Mouse (Mus musculus) right cerebral cortex, postnatal 36 days (tissue): ENCODE results near the gene Tnip3.

Experiments used
- DNase-seq, 2 experiments: peaks; one replicate each; pipeline ENCODE4 v3.0.0; 2022; ENCODE audit warnings: low spot score in 2 of 2, mixed read lengths in 1 of 2

Gene Tnip3

DNA sequence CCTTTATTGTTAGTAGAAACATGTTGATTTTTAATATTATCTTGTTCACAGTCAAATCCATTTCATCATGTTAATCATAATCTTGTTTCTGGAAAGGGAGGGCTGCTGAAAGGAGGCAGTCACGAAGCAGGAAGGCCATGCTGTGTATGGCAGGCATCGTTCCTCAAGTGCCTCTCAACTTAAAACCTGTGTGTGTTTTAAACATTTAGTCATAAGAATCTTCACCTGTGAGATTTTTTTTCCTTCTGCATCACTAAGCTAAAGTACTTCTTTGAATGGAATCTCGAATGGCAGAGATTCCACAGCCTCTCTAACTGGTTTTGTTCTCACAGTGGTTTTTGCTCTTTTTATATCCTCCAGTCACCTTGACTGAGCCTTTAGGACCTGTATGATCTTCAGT lies 121.3 kb downstream of the Tnip3 start:
- DNase-seq = no peak

DNA sequence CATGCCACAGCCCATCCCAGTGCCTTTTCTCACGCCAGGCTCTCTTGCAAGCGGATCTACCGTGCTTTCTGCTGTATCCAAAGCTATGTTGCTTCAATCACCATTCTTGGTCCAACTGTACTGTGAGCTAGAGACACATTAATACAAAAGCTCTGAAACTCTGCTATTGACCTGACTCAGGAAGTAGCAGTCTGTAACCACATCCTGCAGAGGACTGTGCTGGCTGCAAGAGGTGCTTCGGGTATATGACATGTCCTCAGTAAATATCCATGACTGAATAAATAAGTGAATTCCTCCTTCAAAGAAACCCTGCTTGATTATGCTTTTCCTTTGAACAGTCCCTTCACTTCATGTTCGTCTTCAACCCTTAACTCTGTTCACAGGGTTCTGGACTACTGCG lies 122.6 kb downstream of the Tnip3 start:
- DNase-seq = no peak

DNA sequence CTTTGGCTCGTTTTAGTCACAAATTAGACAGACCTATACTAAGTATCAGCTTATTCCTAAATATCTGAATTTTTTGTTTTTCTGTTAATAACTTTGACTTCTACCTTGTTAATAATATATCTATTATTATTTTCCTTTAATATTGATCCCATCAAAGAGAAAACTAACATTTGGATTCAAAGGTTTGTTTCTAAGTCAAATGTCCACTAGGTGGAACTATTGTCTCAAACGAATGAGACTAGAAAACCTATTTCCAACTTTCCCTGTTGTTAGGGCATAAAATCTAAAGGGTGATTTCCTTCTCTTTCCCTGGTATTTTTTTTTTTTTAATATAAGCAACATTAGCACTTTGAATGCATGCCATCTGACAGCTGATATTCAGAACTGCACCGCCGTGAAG lies 126.3 kb downstream of the Tnip3 start:
- no peak for DNase-seq

DNA sequence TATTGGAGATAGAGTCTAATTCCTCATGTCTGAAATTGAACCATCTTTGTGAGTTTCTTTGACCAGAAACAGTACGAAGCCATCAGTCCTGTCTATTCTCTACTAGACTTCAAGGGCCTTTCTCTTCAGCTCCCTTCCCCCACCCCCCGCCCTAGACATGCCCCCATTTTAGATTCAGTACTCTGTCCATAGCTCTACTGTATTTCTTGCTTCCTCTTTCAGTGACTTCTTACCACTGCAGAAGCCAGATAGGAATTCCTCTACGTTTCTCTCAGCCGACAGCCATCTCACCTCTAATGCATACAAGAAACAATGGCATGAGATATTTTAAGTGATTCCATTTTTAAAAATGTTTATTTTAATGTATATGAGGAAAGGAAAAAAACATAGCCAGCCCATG lies 136.2 kb downstream of the Tnip3 start:
- no peak for DNase-seq

DNA sequence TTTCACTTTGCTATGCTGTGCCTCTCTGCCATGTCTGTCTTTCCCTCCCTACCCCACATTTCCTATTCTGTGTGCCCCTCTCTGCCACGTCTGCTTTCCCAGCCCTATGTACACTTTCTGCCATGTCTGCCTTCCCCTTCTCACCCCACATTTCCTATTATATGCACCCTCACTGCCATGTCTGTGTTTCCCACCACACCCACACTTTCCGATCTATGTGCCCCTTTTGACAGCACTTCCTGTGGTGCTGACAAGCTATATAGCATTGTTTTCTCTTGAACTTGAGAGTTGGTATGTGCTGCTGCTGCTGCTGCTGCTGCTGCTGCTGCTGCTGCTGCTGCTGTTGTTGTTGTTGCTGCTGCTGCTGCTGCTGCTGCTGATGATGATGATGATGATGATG lies 136.9 kb downstream of the Tnip3 start:
- DNase-seq = no peak

DNA sequence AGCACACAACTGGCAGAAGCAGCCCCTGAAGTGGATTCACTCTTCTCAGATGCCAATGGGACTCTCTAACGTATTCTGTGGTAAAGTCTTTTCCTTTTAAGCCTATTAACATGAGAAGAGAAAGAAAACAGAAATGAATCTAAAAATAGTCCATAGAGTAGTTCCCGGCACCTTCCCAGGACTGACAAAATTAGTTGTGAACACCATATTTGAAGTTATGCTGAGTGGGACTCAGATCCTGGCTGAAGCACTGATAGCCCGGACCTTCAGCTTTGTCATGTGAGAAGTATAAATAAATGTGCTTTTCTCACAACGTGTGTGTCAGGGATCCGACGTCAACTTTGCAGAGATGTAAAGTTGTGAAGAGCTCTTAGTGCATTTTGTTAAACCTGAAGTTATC lies 138.9 kb downstream of the Tnip3 start:
- no peak for DNase-seq

DNA sequence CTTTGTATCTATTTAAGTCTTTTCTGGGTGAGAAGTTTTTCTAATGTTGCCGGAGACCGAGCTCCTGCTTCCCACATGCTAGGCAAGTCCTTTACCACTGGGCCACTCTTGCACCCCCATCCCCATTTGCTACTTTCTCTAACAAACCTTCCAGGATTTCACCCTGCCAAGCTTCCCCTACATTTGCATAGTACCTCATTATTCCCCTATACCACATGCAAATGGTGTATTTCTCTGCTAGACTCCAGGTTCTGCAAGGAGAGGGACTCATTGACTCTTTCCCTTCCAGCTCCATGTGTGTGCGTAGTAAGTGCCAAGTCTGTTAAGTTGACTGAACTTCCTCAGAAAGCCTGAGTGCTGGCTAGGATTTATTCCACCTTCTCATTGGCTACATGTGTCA lies 141.2 kb downstream of the Tnip3 start:
- no peak for DNase-seq

DNA sequence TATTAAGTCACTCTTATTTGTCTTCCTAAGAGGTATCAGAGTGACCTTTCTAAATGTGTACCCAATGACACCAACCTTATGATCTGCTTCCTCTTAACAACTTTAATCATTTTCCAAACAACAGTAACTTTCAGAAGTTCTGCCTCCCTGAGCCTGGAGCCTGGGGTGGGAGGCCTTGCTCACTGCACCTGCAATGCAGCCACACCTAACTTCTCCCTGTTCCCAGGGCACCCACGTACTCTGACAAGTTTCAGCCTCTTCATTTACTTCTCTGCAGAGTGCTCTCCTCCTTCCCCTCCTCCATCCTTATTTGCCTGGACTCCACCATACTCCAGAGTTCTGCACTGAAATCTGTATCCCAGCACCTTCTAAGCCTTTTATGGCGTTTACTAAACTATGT lies 144.9 kb downstream of the Tnip3 start:
- no peak for DNase-seq

DNA sequence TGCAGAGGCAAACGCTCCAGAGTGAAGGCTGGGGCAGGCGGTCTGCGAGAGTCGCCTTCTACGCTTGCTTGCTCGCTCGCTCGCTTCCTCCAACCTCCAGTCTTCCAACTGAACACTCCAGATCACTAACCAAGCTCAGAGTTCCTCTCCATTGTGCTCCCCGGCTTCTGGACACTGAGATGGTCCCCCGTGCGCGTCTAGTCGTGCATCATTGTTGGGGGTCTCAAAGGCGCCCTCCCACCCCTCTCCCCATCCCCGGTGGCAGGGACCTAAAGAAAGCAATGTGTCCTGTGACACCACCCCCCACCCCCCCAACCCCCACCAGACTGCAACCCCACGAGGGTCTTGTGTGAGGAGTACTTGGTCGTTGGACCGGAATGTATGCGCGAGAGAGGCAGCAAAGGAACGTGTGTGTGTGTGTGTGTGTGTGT lies 145.9 kb downstream of the Tnip3 start:
- no peak for DNase-seq

DNA sequence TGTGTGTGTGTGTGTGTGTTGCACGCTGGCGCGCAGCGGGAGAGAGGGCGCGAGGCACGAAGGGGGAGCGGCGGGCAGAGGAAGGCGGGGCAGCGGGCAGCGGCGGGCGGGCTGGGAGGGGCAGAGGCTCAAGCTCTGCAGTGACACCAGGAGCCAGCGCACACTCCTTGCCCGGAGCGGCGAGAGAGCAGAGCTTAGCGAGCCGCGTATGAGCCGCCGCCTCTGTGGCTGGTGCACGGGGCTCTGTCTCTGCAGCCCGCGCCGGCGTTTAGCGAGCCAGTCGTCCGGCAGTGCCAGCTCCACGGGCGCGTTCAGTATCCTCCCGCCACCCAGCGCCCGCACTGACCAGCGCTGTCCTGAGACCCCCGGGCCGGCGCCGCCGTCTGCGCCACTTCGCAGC lies 146.3 kb downstream of the Tnip3 start, which contains the start of gene Ndnf:
Gene Ndnf, plus strand, starts transcription at position 140 of the 400 bp plus-strand sequence.
- DNase-seq = peak in 1 of 2 experiments; percentile 20

DNA sequence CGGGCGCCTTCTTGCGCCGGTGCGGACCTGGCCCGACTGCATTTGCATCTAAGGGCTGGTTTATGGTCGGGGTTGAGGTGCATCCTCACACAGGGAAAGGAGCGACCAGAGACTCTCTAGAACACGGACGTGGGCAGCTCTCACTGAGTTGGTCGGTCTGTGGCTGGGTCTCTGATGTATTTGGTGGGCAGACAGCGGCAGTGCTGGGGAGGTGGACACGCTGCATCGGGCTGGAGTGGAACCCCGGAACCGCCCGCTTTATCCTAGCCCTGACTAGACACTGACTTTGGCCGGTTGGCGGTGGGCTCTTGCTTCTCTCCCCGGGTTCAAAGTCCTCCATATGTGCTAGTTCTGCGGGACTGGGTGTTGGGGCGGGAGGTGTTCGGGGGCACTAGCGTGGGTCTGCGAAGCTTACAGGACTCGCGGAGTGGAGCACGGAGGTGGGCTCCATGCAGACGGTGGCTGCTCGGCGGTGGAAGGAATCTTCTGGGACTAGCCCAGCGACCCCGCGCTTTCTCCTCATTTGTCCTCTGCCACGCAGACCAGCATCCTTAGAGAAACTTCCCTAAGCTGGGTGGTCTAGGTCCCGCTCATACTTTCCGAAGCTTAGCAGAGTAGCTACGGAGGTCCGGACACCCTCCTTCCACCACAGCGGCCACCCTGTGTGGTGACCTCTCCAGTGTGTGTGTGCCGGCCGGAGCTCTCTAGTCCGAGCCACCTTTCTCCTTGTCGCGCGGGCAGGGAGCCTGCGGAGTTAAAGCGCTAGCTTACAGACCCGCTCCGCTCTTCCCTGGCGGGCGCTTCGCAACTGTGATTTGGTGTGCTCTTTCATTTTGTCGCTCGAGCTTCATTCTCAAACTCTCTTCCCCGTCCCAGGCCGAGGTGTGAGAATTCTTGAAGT lies 147.3 kb downstream of the Tnip3 start:
- DNase-seq = peak in 1 of 2 experiments; percentile 1
